Mouse (Mus musculus) MN1 (cell line): Measurements from ENCODE around the gene Ncaph2.

Experiments
- DNase-seq: peaks from one replicate; pipeline ENCODE4 v3.0.0-alpha.2; 2016; ENCODE audit warnings: low spot score

Ncaph2 gene

GRCm38 (mm10) chr15:89379429-89379828 lies 23.9 kb downstream of the Ncaph2 start:
- no peak for DNase-seq

GRCm38 (mm10) chr15:89384617-89385016 lies 29.1 kb downstream of the Ncaph2 start, which contains the start of gene Klhdc7b:
TSS of gene Klhdc7b (plus strand) at chr15:89384917.
- DNase-seq = no peak

GRCm38 (mm10) chr15:89387127-89387526 lies 31.6 kb downstream of the Ncaph2 start:
- no peak for DNase-seq

GRCm38 (mm10) chr15:89390081-89390480 lies 34.6 kb downstream of the Ncaph2 start:
- no peak for DNase-seq

- DNase-seq = no peak
These were observed 41.4 kb downstream of the Ncaph2 start for GRCm38 (mm10) chr15:89396883-89397282.

GRCm38 (mm10) chr15:89398146-89398545 lies 42.6 kb downstream of the Ncaph2 start:
- DNase-seq = no peak

GRCm38 (mm10) chr15:89399716-89400115 lies 44.2 kb downstream of the Ncaph2 start:
- no peak for DNase-seq

GRCm38 (mm10) chr15:89402471-89402870 lies 47.0 kb downstream of the Ncaph2 start:
- DNase-seq = no peak

GRCm38 (mm10) chr15:89404831-89405623 lies 49.5 kb downstream of the Ncaph2 start:
- DNase-seq = no peak

- DNase-seq = no peak
These were observed 51.2 kb downstream of the Ncaph2 start for GRCm38 (mm10) chr15:89406691-89407090.

- DNase-seq = no peak
These were observed 54.6 kb downstream of the Ncaph2 start, which contains the start of gene Syce3 for GRCm38 (mm10) chr15:89410118-89410517. TSS of gene Syce3 (minus strand) at chr15:89410503.

- DNase-seq = no peak
These were observed 59.8 kb downstream of the Ncaph2 start for GRCm38 (mm10) chr15:89415282-89415681.

GRCm38 (mm10) chr15:89421938-89422337 lies 66.4 kb downstream of the Ncaph2 start:
- no peak for DNase-seq
